Mouse (Mus musculus) kidney, postnatal 36 days (tissue): ENCODE results near the gene Orc3.

Experiments used
- DNase-seq, 2 experiments: peaks; one replicate each; pipeline ENCODE4 v3.0.0; 2021 to 2022; ENCODE audit warnings: mixed read lengths in 2 of 2

Orc3 gene

GRCm38 (mm10) chr4:34614630-34615094 is at the start of gene Orc3, which contains the start of gene Rars2:
Gene Orc3, minus strand, starts transcription at chr4:34614944.
Gene Rars2, plus strand, starts transcription at chr4:34614957.
- peak; percentile 94 to 97 for DNase-seq

- DNase-seq, result no peak
Observed at GRCm38 (mm10) chr4:34661927-34662326, 47.2 kb upstream of the Orc3 start.

GRCm38 (mm10) chr4:34661514-34661913 is 46.8 kb upstream of the Orc3 start:
- DNase-seq, result no peak

- DNase-seq, result no peak
Observed at GRCm38 (mm10) chr4:34659012-34659411, 44.3 kb upstream of the Orc3 start.

- DNase-seq, result no peak
Observed at GRCm38 (mm10) chr4:34656101-34656500, 41.4 kb upstream of the Orc3 start.

- no peak for DNase-seq
Observed at GRCm38 (mm10) chr4:34653179-34653578, 38.4 kb upstream of the Orc3 start.

GRCm38 (mm10) chr4:34644779-34645178 is 30.0 kb upstream of the Orc3 start:
- no peak for DNase-seq

GRCm38 (mm10) chr4:34640731-34641130 is 26.0 kb upstream of the Orc3 start:
- DNase-seq, result no peak

GRCm38 (mm10) chr4:34639745-34640364 is 25.1 kb upstream of the Orc3 start:
- no peak for DNase-seq

GRCm38 (mm10) chr4:34637851-34638250 is 23.1 kb upstream of the Orc3 start:
- DNase-seq, result no peak

- DNase-seq, result no peak
Observed at GRCm38 (mm10) chr4:34637386-34637785, 22.6 kb upstream of the Orc3 start.

- DNase-seq, result no peak
Observed at GRCm38 (mm10) chr4:34636036-34636435, 21.3 kb upstream of the Orc3 start.

- peak; percentile 54 to 62 for DNase-seq
Observed at GRCm38 (mm10) chr4:34634129-34634528, 19.4 kb upstream of the Orc3 start.

- peak; percentile 20 to 66 for DNase-seq
Observed at GRCm38 (mm10) chr4:34629956-34630355, 15.2 kb upstream of the Orc3 start.

- DNase-seq, result no peak
Observed at GRCm38 (mm10) chr4:34626401-34626800, 11.7 kb upstream of the Orc3 start.

- no peak for DNase-seq
Observed at GRCm38 (mm10) chr4:34625556-34625955, 10.8 kb upstream of the Orc3 start.

- DNase-seq, result peak in 1 of 2 experiments; percentile 32
Observed at GRCm38 (mm10) chr4:34616146-34616545, 1.4 kb upstream of the Orc3 start.

GRCm38 (mm10) chr4:34615303-34615702 is 559 bp upstream of the Orc3 start:
- peak in 1 of 2 experiments; percentile 39 for DNase-seq

- peak; percentile 55 to 79 for DNase-seq
Observed at GRCm38 (mm10) chr4:34613571-34614145, 1.1 kb downstream of the Orc3 start.

GRCm38 (mm10) chr4:34606658-34607057 is 8.1 kb downstream of the Orc3 start:
- no peak for DNase-seq

GRCm38 (mm10) chr4:34603123-34603522 is 11.6 kb downstream of the Orc3 start:
- no peak for DNase-seq

- peak in 1 of 2 experiments; percentile 23 for DNase-seq
Observed at GRCm38 (mm10) chr4:34584871-34585607, 29.7 kb downstream of the Orc3 start.

- no peak for DNase-seq
Observed at GRCm38 (mm10) chr4:34583427-34583826, 31.3 kb downstream of the Orc3 start.

- no peak for DNase-seq
Observed at GRCm38 (mm10) chr4:34582476-34582875, 32.3 kb downstream of the Orc3 start.
